Mouse (Mus musculus) embryo, embryonic 11.5 days (tissue): ENCODE data around the gene Pacs2.

Experiments used
- DNase-seq: peaks from one replicate; pipeline ENCODE4 v3.0.0-alpha.2; 2012; ENCODE audit warnings: low read depth, low spot score

The Pacs2 gene

DNA sequence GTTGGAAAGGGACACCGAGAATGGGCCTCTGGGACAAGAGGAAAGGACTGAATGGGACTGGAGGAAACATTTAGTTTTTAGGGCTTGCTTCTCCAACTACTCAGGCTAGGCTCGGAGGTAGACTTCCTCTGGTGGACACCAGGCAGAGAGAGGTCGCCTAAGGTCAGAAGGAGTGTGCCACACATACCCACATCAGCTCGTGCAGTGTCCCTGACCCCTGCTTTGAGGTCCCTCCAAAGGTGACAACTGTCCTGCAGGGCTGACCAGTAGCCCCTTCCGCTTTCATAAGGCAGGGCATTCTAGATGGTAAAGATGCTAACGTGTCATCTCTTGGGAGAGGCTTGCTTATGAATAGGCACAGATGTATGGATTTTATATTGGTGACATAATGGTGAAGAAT, 61.2 kb downstream of the Pacs2 start:
- no peak for DNase-seq

DNA sequence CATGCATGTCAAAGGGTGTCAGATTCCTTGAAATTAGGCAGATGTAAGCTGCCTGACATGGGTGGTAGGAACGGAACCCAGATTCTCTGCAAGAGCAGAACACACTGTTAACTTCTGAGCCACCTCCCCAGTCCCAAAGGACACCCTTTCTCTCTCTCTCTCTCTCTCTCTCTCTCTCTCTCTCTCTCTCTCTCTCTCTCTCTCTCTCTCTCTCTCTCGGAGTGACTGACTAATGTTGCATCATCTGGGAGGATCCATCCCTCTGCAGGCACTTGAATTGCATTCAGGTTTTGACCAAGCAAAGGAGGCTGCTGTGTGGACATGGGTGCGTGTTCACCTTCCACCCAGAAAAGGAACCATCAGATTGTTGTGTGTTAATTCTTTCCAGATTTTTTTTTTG, 73.0 kb downstream of the Pacs2 start:
- DNase-seq: no peak

- DNase-seq: no peak
These were observed 73.7 kb downstream of the Pacs2 start for GRCm38 (mm10) chr12:113088026-113088425.

DNA sequence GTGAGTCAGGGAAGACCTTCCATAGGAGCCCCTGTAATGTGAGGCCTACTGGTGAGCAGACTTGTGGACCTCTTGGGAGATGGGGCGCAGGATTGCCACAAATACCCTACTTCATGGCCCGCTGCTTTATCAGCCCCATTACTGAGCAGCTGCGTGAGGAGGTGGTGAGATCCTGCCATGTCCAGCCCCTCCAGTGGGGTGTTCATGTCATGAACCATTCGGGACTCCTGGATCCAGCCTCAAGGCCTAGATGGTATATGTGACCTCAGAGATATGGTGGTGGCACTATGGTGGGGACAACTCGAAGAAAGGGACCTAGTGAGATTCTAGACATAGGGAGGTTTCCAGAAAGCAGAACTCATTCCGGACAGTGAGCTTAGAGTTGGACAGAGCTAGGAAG, 74.8 kb downstream of the Pacs2 start:
- no peak for DNase-seq

GRCm38 (mm10) chr12:113090053-113090452, 75.7 kb downstream of the Pacs2 start:
- DNase-seq: no peak

GRCm38 (mm10) chr12:113097040-113097439, 82.7 kb downstream of the Pacs2 start:
- no peak for DNase-seq

- peak; percentile 23 for DNase-seq
These were observed 83.5 kb downstream of the Pacs2 start, which contains the start of gene Mta1 for GRCm38 (mm10) chr12:113097749-113098281. Gene Mta1, plus strand, starts transcription at chr12:113098278.

GRCm38 (mm10) chr12:113098530-113099151, 84.3 kb downstream of the Pacs2 start:
- DNase-seq: no peak

DNA sequence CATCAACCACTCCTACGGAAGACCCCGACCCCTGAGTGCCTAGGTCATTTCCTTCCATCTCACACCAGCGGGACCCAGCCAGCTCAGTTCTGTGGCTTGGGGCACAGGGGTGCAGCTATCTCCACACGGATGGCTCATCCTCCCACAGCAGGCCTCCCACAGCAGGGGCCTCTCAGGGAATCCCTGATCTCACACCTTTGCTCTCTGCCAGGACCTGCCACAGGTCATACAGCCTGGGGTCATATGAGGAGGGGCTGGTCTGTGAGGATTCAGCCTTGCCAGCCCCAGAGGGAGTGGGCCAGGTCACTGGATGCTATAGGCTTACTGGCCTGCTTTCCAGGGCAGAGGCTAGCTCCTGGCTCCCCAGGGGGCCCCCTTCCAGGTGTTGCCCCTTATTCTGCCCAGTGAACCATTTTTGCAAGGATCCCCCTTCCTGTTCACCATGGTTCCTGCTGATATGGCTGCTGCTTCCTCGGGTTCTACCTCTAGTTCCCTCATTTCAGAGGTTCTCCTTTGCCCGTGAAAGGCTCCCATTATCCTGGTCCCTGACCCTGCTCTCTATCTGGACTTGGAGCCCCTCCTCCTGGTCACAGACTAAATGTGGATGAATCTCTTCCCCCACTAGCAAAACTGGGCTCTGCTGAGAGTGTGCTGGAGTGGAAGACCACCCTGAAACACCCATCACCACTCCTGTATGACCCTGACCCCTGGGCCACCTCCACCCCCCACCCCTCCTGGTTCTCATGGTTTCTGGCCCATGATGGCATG, 85.3 kb downstream of the Pacs2 start:
- no peak for DNase-seq

DNA sequence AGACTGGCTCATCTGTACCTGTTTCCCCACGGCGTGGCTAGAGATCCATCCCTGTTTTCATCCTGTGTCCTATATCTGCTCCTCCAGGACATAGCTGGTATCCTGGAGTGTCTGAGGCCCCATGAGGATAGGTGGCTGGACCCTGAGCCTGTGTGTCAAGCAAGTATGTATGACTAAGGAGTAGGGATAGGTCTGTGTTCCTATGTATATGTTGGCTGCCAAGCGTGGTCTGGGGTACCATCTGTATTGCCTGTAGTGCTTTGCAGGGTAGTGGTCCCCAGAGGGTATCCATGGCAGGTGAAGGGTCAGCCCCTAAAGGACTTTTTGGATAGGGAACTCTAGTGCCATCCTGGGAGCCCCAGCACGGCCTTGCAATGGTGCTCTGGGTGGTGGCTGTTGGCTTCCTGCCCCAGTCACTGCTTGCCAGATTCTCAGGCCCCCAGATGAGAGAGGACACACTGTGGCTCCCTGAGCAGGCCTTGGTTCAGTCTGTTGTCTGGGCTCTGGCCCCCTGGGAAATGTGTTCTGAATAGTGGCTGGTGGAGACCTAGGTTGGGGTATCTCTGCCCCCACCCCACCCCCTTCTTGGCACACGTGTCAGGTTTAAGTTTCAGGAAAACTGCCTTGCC, 86.3 kb downstream of the Pacs2 start:
- DNase-seq: no peak

DNA sequence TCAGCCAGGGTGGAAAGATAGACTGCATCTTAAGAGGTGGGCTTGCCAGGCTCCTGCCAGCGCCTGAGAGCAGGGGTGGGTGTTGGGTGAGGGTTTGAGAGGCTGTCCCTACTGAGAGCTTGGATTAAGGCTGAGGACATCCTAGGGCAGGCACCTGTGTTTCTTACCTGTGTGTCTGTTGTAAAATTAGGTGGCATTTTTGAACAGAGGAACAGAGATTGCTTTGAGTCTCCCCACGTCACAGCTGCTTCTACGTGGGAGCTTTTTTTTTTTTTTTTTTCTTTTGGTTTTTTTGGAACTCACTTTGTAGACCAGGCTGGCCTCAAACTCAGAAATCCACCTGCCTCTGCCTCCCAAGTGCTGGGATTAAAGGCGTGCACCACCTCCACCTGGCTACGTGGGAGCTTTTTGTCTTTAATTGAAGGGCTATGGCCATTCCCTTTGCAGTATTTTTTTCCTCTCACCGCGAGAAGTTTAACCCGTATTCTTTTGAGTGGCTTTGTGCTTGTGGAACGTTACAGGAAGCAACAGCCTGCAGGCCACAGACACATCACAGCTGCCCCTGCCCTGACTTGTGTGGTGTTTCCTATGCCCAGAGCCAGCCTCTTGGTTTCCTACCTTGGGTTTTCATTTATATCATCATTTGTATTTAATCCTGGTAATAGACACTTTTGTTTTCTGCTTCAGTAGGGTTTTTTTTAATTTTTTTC, 87.1 kb downstream of the Pacs2 start:
- DNase-seq: no peak

DNA sequence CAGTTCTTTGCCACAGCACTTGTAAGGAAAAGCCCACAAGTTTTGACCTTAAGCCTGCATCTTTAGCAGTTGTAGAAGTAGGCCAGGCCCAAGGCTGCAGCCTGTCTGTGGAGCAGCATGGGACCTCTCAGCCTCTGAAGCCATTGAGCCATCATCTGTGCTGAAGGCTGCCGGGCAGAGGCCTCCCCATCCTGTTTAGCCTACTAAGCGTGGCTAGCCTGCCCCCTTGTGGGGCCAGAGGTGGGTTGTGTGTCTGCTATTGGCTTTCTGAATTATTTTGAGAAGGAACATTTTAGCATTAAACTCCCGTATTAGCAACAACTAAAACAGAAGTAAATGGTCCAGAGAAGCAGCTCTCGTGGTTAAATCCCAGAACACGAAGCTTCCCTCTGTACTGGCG, 88.2 kb downstream of the Pacs2 start:
- peak; percentile 14 for DNase-seq

GRCm38 (mm10) chr12:113103846-113104451, 89.6 kb downstream of the Pacs2 start:
- no peak for DNase-seq

DNA sequence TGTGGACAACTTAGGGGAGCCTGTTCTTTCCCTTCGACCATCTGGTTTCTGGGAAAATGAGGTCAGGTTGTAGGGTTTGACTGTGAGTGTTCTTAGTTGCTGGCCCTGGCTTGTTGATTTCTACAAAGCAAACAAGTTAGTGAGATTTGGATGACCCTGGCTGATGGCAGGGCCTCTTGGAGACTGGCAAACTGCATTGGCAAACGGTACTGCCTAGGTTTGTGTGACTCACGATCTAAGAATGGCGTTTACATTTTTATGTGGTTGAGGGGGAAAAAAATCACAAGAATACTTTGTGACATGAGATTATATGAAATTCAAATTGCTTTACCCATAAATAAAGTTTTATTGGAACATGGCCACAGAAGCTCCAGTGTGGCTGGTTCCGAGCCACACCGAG, 92.1 kb downstream of the Pacs2 start:
- DNase-seq: no peak

DNA sequence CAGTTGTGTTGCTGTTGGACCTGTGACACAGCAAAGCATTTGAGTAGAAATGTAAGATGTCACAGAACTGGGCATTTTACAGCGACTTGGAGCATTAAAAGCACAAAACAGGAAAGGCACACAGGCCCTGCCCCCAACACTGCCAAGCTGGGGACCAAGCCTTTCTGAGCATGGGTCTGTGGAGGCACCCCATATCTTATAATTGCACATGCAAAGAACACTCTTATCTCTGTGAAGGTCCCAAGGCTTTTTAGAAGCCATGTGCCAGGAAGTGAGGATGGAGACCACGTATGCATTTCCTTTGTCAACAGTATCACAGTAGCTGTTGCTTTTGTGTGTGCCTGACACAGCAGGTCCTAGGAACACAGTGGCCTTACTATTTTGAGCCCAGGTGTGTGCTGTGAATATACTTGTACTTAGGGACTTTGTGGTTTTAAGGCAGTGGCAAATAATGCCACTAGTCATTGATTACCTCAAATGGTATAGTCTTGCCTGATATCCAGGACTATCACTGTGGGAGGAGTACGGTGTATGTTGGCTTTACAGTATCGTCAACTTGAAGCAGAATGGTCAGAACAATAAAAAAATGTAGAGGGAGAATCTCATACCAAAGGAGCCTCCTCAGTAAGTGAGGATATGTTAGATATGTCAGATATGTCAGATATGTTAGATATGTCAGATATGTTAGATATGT, 93.3 kb downstream of the Pacs2 start:
- DNase-seq: no peak

GRCm38 (mm10) chr12:113108528-113109283, 94.4 kb downstream of the Pacs2 start:
- no peak for DNase-seq

- no peak for DNase-seq
These were observed 95.5 kb downstream of the Pacs2 start for GRCm38 (mm10) chr12:113109801-113110200.

GRCm38 (mm10) chr12:113114141-113114540, 99.8 kb downstream of the Pacs2 start:
- DNase-seq: no peak

GRCm38 (mm10) chr12:113114856-113115538, 100.7 kb downstream of the Pacs2 start:
- DNase-seq: no peak
